Mouse (Mus musculus) neural tube, embryonic 12.5 days (tissue): ENCODE measurements around the gene Nedd8. TPM values are rescaled to one million over a fixed set of nuclear protein-coding genes. Genes with fewer than 3 reads are reported as not detected.

Experiments
- ATAC-seq: fragments of 200-750 bp; cut with Nextera tagmentation; 2 replicates; pipeline ENCODE4 v1.8.0; 2017; ENCODE audit warnings: low read depth, mild to moderate bottlenecking, moderate TSS enrichment, moderate library complexity; ENCODE audit not compliant: low FRiP score
- H3K27ac ChIP-seq: fragments of 300-500 bp; sonication (generic); 2 replicates; pipeline ENCODE4 v1.5.1; 2016
- H3K27me3 ChIP-seq: fragments of 300-500 bp; sonication (generic); replicated peaks from 2 replicates; pipeline ENCODE4 v1.6.1; 2016; ENCODE audit warnings: mild to moderate bottlenecking
- H3K36me3 ChIP-seq: fragments of 300-500 bp; sonication (generic); 2 replicates; pipeline ENCODE4 v1.6.1; 2016; ENCODE audit warnings: mild to moderate bottlenecking
- H3K4me1 ChIP-seq: fragments of 300-500 bp; sonication (generic); 2 replicates; pipeline ENCODE4 v1.6.1; 2016
- H3K4me2 ChIP-seq: fragments of 300-500 bp; sonication (generic); replicated peaks from 2 replicates; pipeline ENCODE4 v1.6.1; 2016; ENCODE audit warnings: mild to moderate bottlenecking
- H3K4me3 ChIP-seq: fragments of 300-500 bp; sonication (generic); 2 replicates; pipeline ENCODE4 v1.5.1; 2016
- H3K9ac ChIP-seq: fragments of 300-500 bp; sonication (generic); 2 replicates; pipeline ENCODE4 v1.6.1; 2016; ENCODE audit warnings: mild to moderate bottlenecking
- H3K9me3 ChIP-seq: fragments of 300-500 bp; sonication (generic); 2 replicates; pipeline ENCODE4 v1.6.1; 2016; ENCODE audit warnings: mild to moderate bottlenecking
- WGBS: fragments of 180-500 bp; shearing (Covaris S2); methylation state at CpG from one replicate; pipeline ENCODE4 v1.1.7; 2016; 5-methylcytosine and 5-hydroxymethylcytosine counted together
- polyA plus RNA-seq: library from polyadenylated mRNA; unstranded; fragments of >200 nt; fragmentation: Nextera tagmentation; extraction: Ambion mirVana; gene quantifications from 2 replicates; pipeline ENCODE4 v1.2.1, GENCODE M21; 2016

The Nedd8 gene
- polyA plus RNA-seq, result 555 and 567 TPM in 2 replicates

DNA sequence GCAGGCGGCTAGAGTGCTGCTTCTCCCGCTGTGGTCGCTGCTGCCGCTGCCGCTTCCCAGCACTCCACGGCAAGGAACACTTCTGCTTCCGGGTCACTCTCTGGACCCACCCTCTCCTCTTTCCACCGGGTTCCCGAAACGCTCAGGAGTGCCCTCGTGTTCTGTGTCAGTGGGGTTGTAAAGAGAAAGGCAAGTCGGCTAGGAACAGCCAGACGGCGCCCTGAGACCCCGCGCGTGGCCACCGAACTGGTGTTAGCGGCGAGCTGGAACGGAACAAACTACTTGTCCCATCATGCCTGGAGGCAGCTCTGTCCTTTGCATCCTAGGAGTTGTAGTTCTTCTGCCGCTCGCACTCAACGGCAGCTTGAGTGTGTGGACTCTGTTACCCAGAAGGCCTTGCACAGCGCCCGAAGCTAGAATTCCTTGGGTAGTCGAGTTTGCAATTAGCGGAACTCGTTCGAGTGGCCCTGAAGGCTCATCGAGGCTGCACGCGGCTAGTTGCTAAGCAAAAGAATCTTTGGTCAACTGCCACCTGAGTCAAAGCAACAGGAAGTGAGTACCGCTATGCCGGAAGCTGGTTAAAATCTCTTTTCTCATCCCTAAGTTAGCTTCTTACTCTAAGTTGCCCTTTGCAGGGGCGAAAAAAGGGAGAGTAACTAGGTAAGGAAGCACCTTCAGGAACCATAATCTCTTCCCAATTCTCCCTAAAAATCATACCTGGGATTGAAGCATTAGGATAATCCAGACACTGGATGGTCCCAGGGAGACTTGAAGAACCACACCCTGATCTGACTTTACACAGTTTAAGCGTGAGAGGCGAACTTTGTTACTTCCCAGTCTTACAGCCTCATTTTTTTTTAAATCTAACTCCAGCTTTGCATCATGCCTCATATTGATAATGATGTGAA is at the start of gene Nedd8, which contains the start of gene Gmpr2:
TSS of gene Nedd8 (minus strand) at position 292 of the 908 bp plus-strand sequence.
TSS of gene Gmpr2 (plus strand) at position 109 of the 908 bp plus-strand sequence.
- Histone ChIP-seq H3K4me1 (peaks cover 15% of the 10 kb centered on the region), H3K9me3 (no peaks in the 10 kb centered on the region), H3K9ac (peak within 1 kb of the TSS; percentile 80), H3K27ac (peak within 1 kb of the TSS; percentile 72; the same call in 1 of the 2 replicates), H3K4me2 (peak within 1 kb of the TSS; percentile 96), H3K27me3 (no peaks in the 10 kb centered on the region), H3K36me3 (peaks cover 17% of the 10 kb centered on the region), H3K4me3 (peak within 1 kb of the TSS; percentile 74)
- 1% methylated on average over 38 of the region's 38 CpGs for WGBS
- ATAC-seq, result peak; percentile 97

DNA sequence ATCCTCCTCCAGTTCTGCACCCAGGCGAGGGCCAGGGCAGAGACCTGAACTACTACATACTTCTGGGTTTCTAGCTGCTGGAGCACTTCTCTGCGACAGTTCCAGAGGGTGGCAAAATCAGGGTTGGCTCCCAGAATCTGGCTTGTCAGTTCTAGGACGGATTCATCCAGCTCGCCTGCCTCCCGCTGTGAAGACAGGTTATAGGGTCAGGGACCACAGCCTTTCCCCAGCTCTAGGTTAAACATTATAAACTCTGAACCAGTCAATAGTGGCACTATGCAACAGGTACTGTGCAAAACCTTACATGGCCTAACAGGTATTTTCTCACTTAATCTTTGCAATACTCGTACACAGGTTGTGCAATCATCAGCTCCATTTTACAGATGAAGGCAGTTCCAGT is 49.2 kb upstream of the Nedd8 start:
- H3K36me3 ChIP-seq, result peaks cover 26% of the 10 kb centered on the region
- peak overlapping the region; percentile 73 for H3K4me2 ChIP-seq
- H3K9ac ChIP-seq, result 0 out of 2 replicates have a peak overlapping the region, but pooled peaks have one; percentile 74
- WGBS, result 72% methylated on average over 6 of the region's 6 CpGs
- H3K27ac ChIP-seq, result no peak overlapping the region
- H3K9me3 ChIP-seq, result no peaks in the 10 kb centered on the region
- no peaks in the 10 kb centered on the region for H3K27me3 ChIP-seq
- H3K4me3 ChIP-seq, result peak overlapping the region; percentile 80; the same call in 1 of the 2 replicates
- 0 out of 2 replicates have a peak, but pooled peaks cover 4% of the 10 kb centered on the region for H3K4me1 ChIP-seq
- ATAC-seq, result no peak

DNA sequence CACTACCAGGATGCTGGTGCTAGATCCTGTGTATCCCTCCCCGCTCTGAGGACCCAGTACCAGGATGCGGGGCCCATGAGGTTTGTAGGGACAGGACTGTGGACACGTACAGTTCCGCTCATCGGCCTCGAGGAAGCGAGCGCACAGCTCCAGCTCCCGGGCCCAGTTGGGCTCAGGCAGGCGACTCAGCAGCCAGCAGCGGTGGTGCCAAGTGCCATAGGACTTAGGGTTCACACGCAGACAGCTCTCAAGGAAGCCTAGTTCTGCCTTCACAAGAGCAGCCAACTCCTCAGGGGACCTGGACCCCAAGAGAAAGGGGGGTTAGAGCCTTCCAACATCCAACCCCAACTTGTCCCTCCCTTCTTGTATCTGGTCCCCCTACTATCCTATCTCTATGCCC is 48.7 kb upstream of the Nedd8 start:
- Histone ChIP-seq H3K9ac (no peak overlapping the region), H3K9me3 (no peaks in the 10 kb centered on the region), H3K27me3 (no peaks in the 10 kb centered on the region), H3K27ac (no peak overlapping the region), H3K36me3 (peaks cover 26% of the 10 kb centered on the region), H3K4me2 (peak overlapping the region; percentile 73; the same call in 1 of the 2 replicates), H3K4me3 (no peak overlapping the region), H3K4me1 (0 out of 2 replicates have a peak, but pooled peaks cover 4% of the 10 kb centered on the region)
- ATAC-seq, result no peak
- WGBS, result 91% methylated on average over 12 of the region's 12 CpGs

DNA sequence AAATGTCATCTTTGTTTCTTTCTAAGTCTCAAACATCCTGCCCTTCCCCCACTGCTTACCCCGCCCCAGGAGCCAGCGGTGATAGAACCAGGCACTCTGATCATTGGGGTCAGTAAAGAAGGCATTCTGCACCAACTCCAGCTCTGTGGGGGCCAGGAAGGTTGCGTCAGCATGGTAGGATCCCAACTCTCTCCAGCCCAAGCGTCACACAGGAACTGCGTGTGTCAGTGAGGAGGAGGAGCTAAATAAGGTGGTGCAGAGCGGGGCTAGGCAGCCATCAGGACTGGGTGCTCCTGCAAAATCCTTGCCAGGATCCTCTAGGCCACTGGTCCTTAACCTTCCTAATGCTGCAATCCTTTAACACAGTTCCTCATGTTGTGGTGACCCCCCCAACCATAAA is 47.8 kb upstream of the Nedd8 start:
- ATAC-seq, result no peak
- Histone ChIP-seq H3K27ac (no peak overlapping the region), H3K4me1 (0 out of 2 replicates have a peak, but pooled peaks cover 4% of the 10 kb centered on the region), H3K36me3 (peaks cover 26% of the 10 kb centered on the region), H3K9ac (no peak overlapping the region), H3K4me3 (no peak overlapping the region), H3K4me2 (no peak overlapping the region), H3K9me3 (no peaks in the 10 kb centered on the region), H3K27me3 (no peaks in the 10 kb centered on the region)
- whole genome bisulfite sequencing, result 88% methylated on average over 6 of the region's 6 CpGs

DNA sequence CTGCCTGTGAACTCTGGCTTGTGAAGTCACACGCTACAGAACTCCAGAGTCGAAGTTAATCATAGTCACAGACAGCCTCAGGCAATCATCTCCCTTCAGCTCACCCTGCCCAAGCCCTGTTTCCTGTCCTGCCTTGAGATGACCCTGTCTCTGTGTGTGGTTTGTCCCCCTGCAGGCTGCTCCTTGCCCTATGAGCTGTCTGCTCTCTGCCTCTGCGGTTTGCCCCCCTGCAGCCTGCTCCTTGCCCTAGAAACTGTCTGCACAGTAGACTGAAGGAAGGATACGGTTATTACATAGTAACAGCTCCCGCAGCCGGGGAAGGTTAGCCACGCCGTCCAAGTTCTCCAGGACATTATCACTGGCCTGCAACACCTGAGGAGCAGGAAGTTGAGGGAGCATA is 45.0 kb upstream of the Nedd8 start:
- peaks cover 26% of the 10 kb centered on the region for H3K36me3 ChIP-seq
- H3K4me2 ChIP-seq, result no peak overlapping the region
- no peak overlapping the region for H3K4me3 ChIP-seq
- 0 out of 2 replicates have a peak, but pooled peaks cover 3% of the 10 kb centered on the region for H3K4me1 ChIP-seq
- ATAC-seq, result no peak
- 74% methylated on average over 8 of the region's 8 CpGs for WGBS
- H3K9ac ChIP-seq, result no peak overlapping the region
- H3K9me3 ChIP-seq, result no peaks in the 10 kb centered on the region
- H3K27me3 ChIP-seq, result peaks cover 22% of the 10 kb centered on the region
- no peak overlapping the region for H3K27ac ChIP-seq

DNA sequence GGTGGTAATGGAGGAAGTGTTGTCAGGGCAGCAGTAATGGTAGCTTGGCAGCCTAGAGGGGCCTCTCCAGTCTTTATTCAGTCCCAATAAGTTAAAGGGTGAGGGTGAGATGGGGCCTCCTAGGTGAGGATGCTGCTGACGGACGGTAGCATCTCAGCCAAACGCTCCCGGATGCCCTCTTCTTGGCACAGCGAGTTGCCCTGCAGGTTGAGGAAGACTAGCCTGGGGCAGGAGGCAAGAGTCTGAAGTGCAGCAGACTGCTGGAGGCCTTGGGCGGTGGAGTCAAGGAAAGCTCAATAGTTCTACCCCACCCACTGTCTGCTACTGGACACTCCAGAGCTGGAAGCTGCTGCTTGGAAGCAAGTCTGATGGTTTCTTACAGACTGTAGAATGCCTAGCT is 44.3 kb upstream of the Nedd8 start:
- Histone ChIP-seq H3K9ac (no peak overlapping the region), H3K27me3 (peaks cover 23% of the 10 kb centered on the region), H3K9me3 (no peaks in the 10 kb centered on the region), H3K4me2 (no peak overlapping the region), H3K4me1 (0 out of 2 replicates have a peak, but pooled peaks cover 3% of the 10 kb centered on the region), H3K4me3 (no peak overlapping the region), H3K27ac (no peak overlapping the region), H3K36me3 (peaks cover 26% of the 10 kb centered on the region)
- 91% methylated on average over 6 of the region's 6 CpGs for WGBS
- ATAC-seq, result no peak

DNA sequence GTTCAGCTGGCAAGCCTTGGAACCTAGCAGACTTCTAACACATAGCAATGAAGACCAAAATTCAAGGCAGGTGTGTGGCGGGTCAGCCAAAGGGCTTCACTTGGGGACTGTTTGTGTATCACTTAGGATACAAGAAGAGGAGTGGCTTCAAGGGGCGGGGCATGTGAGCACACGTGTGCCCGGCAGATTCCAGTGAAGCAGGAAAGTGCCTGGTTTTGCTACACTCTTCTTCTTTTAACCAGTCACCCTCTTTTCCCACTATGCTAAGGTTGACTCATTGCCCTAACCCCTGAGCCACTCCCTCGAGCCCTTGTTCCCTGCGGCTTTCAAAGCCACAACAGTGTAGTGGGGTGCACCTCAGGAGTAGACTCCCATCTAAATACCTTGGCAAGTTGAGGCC is 43.0 kb upstream of the Nedd8 start:
- peaks cover 22% of the 10 kb centered on the region for H3K36me3 ChIP-seq
- peaks cover 23% of the 10 kb centered on the region for H3K27me3 ChIP-seq
- H3K4me1 ChIP-seq, result 0 out of 2 replicates have a peak, but pooled peaks cover 3% of the 10 kb centered on the region
- H3K27ac ChIP-seq, result no peak overlapping the region
- no peaks in the 10 kb centered on the region for H3K9me3 ChIP-seq
- WGBS, result 44% methylated on average over 6 of the region's 6 CpGs
- H3K4me3 ChIP-seq, result no peak overlapping the region
- H3K9ac ChIP-seq, result no peak overlapping the region
- H3K4me2 ChIP-seq, result no peak overlapping the region
- ATAC-seq, result no peak

DNA sequence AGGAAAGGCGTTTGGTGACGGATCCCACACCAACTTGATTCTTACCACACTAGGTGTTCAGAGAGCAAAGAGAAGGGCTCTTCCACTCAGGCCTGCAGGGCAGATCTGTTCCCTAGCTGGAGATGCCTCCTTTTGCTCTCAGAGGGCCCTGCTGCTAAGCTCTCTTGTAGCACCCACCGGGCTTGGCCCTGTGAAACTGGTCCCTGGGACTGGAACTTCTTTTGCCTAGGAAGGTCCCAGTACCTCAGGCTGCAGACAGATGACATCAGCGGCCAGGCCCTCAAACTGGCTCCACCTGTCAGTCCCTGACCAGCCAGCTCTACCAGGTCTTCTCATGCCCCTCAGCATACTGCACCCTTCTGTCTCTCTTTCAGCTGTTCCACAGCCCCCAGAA is 41.8 kb upstream of the Nedd8 start, which contains the start of gene Tgm1:
TSS of gene Tgm1 (minus strand) at position 198 of the 394 bp plus-strand sequence.
- H3K27me3 ChIP-seq, result peaks cover 23% of the 10 kb centered on the region
- no peak within 1 kb of the TSS for H3K27ac ChIP-seq
- 0 out of 2 replicates have a peak, but pooled peaks cover 3% of the 10 kb centered on the region for H3K4me1 ChIP-seq
- H3K9me3 ChIP-seq, result no peaks in the 10 kb centered on the region
- WGBS, result 24% methylated on average over 4 of the region's 4 CpGs
- H3K4me2 ChIP-seq, result peak within 1 kb of the TSS; percentile 33
- H3K36me3 ChIP-seq, result peaks cover 11% of the 10 kb centered on the region
- ATAC-seq, result no peak
- H3K4me3 ChIP-seq, result no peak within 1 kb of the TSS
- H3K9ac ChIP-seq, result no peak within 1 kb of the TSS

DNA sequence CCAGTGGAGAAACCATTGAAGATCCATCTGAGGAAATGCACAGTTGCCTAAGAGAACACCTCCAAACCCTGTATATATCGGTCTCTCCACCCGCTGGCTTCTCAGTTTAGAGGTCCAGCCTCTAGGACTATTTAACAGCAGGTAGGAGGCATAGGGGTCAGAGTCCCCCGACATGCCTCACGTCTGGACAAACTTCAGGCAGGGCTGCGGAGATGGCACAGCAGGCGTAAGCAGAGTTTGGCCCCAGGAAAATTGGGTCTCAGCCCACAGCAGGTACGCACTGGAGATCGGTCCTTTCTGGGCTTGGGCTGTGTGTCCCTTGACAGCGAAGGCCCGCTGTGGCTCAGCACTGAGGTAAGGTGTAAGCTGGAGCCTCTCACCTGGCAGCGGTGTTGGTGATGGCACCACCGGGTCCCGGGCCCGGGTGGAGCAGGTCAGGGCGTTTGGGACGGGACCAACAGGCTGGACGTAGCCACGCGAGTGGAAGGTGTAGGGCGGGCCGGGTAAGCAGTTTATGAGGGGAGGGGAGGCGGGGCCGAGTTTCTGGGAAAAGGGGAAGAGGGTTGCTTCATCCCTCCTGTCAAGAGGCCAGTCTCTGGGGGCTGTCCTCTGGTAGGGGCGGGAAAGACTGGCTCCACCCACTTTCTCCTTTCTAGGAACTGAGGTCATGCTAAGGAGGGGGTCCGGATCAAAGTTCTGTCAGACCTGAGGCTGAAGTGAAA is 41.2 kb upstream of the Nedd8 start:
- 12% methylated on average over 24 of the region's 25 CpGs for WGBS
- Histone ChIP-seq H3K4me2 (peak overlapping the region; percentile 33), H3K27ac (no peak overlapping the region), H3K9me3 (no peaks in the 10 kb centered on the region), H3K27me3 (peaks cover 23% of the 10 kb centered on the region), H3K4me1 (0 out of 2 replicates have a peak, but pooled peaks cover 3% of the 10 kb centered on the region), H3K4me3 (no peak overlapping the region), H3K36me3 (peaks cover 6% of the 10 kb centered on the region; the same call in 1 of the 2 replicates), H3K9ac (no peak overlapping the region)
- ATAC-seq, result no peak

DNA sequence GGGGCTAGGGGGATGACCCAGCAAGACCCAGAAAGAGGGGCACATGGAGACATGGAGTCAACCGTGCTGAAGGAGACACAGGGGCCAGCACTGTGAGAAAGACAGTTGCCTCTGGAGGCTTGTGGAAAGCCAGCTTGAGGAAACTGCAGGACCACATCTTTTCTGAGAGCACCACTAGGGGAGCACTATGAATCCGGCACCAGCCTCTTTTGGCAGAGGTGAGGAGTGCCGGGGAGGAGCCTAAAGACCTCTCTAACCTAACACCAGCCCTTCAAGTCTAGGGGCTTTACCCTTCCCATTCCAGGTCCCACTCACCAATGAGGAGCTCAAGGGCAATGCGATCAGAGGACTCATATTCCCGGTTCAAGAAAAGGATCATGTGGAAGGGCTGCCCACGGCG is 39.9 kb upstream of the Nedd8 start:
- Histone ChIP-seq H3K36me3 (no peaks in the 10 kb centered on the region), H3K27me3 (peaks cover 23% of the 10 kb centered on the region), H3K9ac (no peak overlapping the region), H3K9me3 (no peaks in the 10 kb centered on the region), H3K4me3 (no peak overlapping the region), H3K4me1 (0 out of 2 replicates have a peak, but pooled peaks cover 3% of the 10 kb centered on the region), H3K4me2 (no peak overlapping the region), H3K27ac (no peak overlapping the region)
- WGBS, result 80% methylated on average over 7 of the region's 7 CpGs
- no peak for ATAC-seq

DNA sequence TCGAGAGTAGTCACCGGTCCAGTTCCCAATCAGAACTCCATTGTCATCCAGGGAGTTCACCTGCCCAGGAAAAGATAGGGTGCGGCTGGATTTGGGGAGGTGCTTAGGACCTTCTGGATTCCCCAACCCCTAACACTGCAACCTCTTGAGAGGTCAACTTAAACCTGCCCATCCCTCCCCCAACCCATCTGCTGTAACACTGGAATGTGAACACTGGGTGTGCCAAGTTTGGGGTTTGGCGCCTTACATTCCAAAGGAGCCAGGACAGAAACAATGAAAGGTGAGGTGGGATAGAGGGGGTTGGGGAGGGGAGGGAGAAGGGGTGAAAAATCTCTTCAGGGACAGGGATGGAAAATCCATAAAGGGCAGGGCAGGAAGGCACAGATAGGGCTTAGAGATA is 37.6 kb upstream of the Nedd8 start:
- H3K27me3 ChIP-seq, result peaks cover 23% of the 10 kb centered on the region
- no peaks in the 10 kb centered on the region for H3K36me3 ChIP-seq
- H3K4me3 ChIP-seq, result no peak overlapping the region
- no peak for ATAC-seq
- WGBS, result 88% methylated on average over 4 of the region's 4 CpGs
- no peak overlapping the region for H3K9ac ChIP-seq
- H3K9me3 ChIP-seq, result no peaks in the 10 kb centered on the region
- no peak overlapping the region for H3K27ac ChIP-seq
- no peak overlapping the region for H3K4me2 ChIP-seq
- H3K4me1 ChIP-seq, result 0 out of 2 replicates have a peak, but pooled peaks cover 3% of the 10 kb centered on the region

DNA sequence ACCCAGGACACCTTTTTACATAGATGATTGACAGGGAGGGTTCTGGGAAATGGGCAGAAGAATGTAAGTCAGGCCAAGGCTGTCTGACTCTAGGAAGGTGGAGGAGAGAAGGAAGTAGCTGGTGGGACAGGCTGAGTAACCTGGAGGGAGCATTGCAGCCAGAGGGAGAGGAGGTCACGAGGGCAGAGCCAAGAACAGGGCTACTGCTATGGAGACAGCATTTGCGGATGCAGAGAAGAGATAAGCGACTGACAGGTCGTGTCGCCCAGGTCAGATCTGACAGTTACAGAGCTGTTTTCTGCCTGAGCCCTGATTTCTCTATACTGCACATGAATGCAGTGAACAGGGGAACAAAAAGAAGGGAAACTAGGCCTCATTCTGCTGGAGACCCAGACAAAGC is 35.5 kb upstream of the Nedd8 start:
- no peaks in the 10 kb centered on the region for H3K9me3 ChIP-seq
- no peaks in the 10 kb centered on the region for H3K36me3 ChIP-seq
- no peak overlapping the region for H3K9ac ChIP-seq
- no peak overlapping the region for H3K4me2 ChIP-seq
- H3K27ac ChIP-seq, result no peak overlapping the region
- ATAC-seq, result no peak
- no peaks in the 10 kb centered on the region for H3K4me1 ChIP-seq
- 0 out of 2 replicates have a peak, but pooled peaks cover 6% of the 10 kb centered on the region for H3K27me3 ChIP-seq
- no peak overlapping the region for H3K4me3 ChIP-seq
- 87% methylated on average over 5 of the region's 5 CpGs for WGBS
